Mouse (Mus musculus) embryonic fibroblast, embryonic 13.5 days (primary cell): ENCODE data around the gene Sis.

Experiments
- CTCF ChIP-seq: IDR thresholded peaks from 2 replicates; pipeline ENCODE4 v1.5.1; 2011; ENCODE audit warnings: mild to moderate bottlenecking, control low read depth, low read length, moderate library complexity, borderline replicate concordance; ENCODE audit not compliant: insufficient read depth
- POLR2A ChIP-seq: IDR thresholded peaks from 2 replicates; pipeline ENCODE4 v1.6.1; 2011; ENCODE audit warnings: low read depth, mild to moderate bottlenecking, control low read depth, low read length, moderate library complexity

GRCm38 (mm10) chr3:72918919-72919526, 48.6 kb downstream of the Sis start:
- TF ChIP-seq CTCF (no peak), POLR2A (no peak)
